Mouse (Mus musculus) intestine, embryonic 14.5 days (tissue): ENCODE results near the gene Ift27. TPM values are rescaled to one million over a fixed set of nuclear protein-coding genes. Genes with fewer than 3 reads are reported as not detected.

ENCODE experiments used
- ATAC-seq: fragments of 200-750 bp; cut with Nextera tagmentation; replicated peaks from 2 replicates; pipeline ENCODE4 v1.8.0; 2017; ENCODE audit warnings: low read depth, moderate number of reproducible peaks, moderate TSS enrichment, moderate library complexity; ENCODE audit not compliant: low FRiP score, low TSS enrichment
- DNase-seq: peaks from one replicate; pipeline ENCODE4 v3.0.0-alpha.2; 2018; ENCODE audit warnings: low spot score
- H3K27ac ChIP-seq: fragments of 300-500 bp; sonication (generic); 2 replicates; pipeline ENCODE4 v1.5.1; 2014; ENCODE audit warnings: low read depth, mild to moderate bottlenecking, control low read depth
- H3K27me3 ChIP-seq: fragments of 300-500 bp; sonication (generic); replicated peaks from 2 replicates; pipeline ENCODE4 v1.6.1; 2014; ENCODE audit warnings: low read length, control low read depth; ENCODE audit not compliant: control insufficient read depth, insufficient read depth
- H3K36me3 ChIP-seq: fragments of 300-500 bp; sonication (generic); 2 replicates; pipeline ENCODE4 v1.6.1; 2014; ENCODE audit warnings: low read length, control low read depth; ENCODE audit not compliant: control insufficient read depth, insufficient read depth
- H3K4me1 ChIP-seq: fragments of 300-500 bp; sonication (generic); replicated peaks from 2 replicates; pipeline ENCODE4 v1.6.1; 2014; ENCODE audit warnings: low read length, control low read depth, mixed read lengths; ENCODE audit not compliant: control insufficient read depth, insufficient read depth
- H3K4me2 ChIP-seq: fragments of 300-500 bp; sonication (generic); 2 replicates; pipeline ENCODE4 v1.6.1; 2014; ENCODE audit warnings: low read length
- H3K4me3 ChIP-seq: fragments of 300-500 bp; sonication (generic); 2 replicates; pipeline ENCODE4 v1.5.1; 2014; ENCODE audit warnings: low read depth, low read length, control low read depth, mixed read lengths
- H3K9ac ChIP-seq: fragments of 300-500 bp; sonication (generic); 2 replicates; pipeline ENCODE4 v1.6.1; 2014; ENCODE audit warnings: mild to moderate bottlenecking, low read length
- H3K9me3 ChIP-seq: fragments of 300-500 bp; sonication (generic); 2 replicates; pipeline ENCODE4 v1.6.1; 2016; ENCODE audit warnings: low read length, control low read depth; ENCODE audit not compliant: control insufficient read depth
- WGBS: fragments of 180-500 bp; shearing (Covaris S2); extraction: QIAGEN DNeasy Blood & Tissue Kit; methylation state at CpG from one replicate; pipeline ENCODE4 v1.1.7; 2014; 5-methylcytosine and 5-hydroxymethylcytosine counted together
- polyA plus RNA-seq: library from polyadenylated mRNA; unstranded; fragments of >200 nt; fragmentation: Nextera tagmentation; extraction: Ambion mirVana; gene quantifications from 2 replicates; pipeline ENCODE4 v1.2.1, GENCODE M21; 2014

Ift27 gene
- polyA plus RNA-seq, 1 experiment from 2014 or later = 83.3 TPM

DNA sequence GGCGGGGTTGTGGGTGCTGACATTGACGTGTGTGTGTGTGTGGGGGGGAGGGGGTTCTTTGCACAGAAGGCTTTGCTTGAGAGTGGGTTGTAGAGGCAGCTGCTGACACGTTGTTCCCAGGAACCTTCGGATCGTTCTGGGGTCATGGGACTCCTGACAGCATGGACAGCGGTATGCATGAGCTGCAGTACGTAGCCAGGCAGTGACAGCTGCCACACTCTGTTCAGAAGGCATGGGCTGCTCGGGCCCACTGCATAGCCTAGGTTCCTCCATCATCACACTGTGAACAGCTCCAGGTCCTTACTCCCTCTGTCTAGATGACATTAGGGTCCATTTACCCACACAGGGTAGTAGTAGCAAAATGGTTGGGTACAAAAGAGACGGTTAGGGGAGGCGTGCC, 3.4 kb upstream of the Ift27 start:
- 53% methylated on average over 10 of the region's 10 CpGs for WGBS
- no peaks in the 10 kb centered on the region for H3K36me3 ChIP-seq
- H3K4me3 ChIP-seq = no peak overlapping the region
- no peak overlapping the region for H3K4me2 ChIP-seq
- no peaks in the 10 kb centered on the region for H3K9me3 ChIP-seq
- DNase-seq = no peak
- no peak overlapping the region for H3K27ac ChIP-seq
- no peak for ATAC-seq
- H3K4me1 ChIP-seq = peaks cover 15% of the 10 kb centered on the region
- H3K9ac ChIP-seq = no peak overlapping the region
- H3K27me3 ChIP-seq = 0 out of 2 replicates have a peak, but pooled peaks cover 2% of the 10 kb centered on the region

DNA sequence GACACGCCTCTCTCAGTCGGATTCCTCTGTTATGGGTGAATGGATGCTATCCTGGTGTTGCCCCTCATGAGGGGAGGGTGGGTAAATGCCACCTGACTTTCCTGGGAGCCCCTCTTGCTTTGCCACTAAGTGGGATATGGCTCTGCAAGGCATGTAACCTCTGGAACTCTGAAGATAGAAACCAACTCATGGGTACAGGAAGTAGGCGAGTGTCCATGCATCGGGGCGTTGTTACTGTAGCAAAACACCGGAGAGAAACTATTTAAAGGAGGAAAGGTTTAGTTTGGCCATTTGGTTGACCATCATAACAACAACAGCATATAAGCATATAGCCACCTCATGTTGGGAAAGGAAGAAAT, 959 bp upstream of the Ift27 start:
- peak overlapping the region; percentile 57; the same call in 1 of the 2 replicates for H3K9ac ChIP-seq
- DNase-seq (no peak), ATAC-seq (no peak)
- H3K9me3 ChIP-seq = no peaks in the 10 kb centered on the region
- peaks cover 15% of the 10 kb centered on the region for H3K4me1 ChIP-seq
- no peaks in the 10 kb centered on the region for H3K27me3 ChIP-seq
- H3K4me2 ChIP-seq = peak overlapping the region; percentile 56
- H3K4me3 ChIP-seq = peak overlapping the region; percentile 37
- WGBS = 81% methylated on average over 6 of the region's 6 CpGs
- H3K27ac ChIP-seq = peak overlapping the region; percentile 57; the same call in 1 of the 2 replicates
- H3K36me3 ChIP-seq = no peaks in the 10 kb centered on the region

- Histone ChIP-seq H3K4me3 (peak overlapping the region; percentile 70), H3K9me3 (no peaks in the 10 kb centered on the region), H3K4me2 (peak overlapping the region; percentile 88), H3K36me3 (no peaks in the 10 kb centered on the region), H3K27ac (0 out of 2 replicates have a peak overlapping the region, but pooled peaks have one; percentile 38), H3K9ac (peak overlapping the region; percentile 64), H3K4me1 (peaks cover 15% of the 10 kb centered on the region), H3K27me3 (no peaks in the 10 kb centered on the region)
- ATAC-seq (no peak; the same call in 1 of the 2 replicates), DNase-seq (no peak)
- WGBS = 25% methylated on average over 26 of the region's 26 CpGs
Measured at GRCm38 (mm10) chr15:78172899-78173817, 749 bp downstream of the Ift27 start.

GRCm38 (mm10) chr15:78172256-78172898, 1.5 kb downstream of the Ift27 start:
- ATAC-seq (no peak), DNase-seq (no peak)
- Histone ChIP-seq H3K4me3 (no peak overlapping the region), H3K27me3 (no peaks in the 10 kb centered on the region), H3K9ac (no peak overlapping the region), H3K4me2 (peak overlapping the region; percentile 88; the same call in 1 of the 2 replicates), H3K4me1 (peaks cover 15% of the 10 kb centered on the region), H3K27ac (no peak overlapping the region), H3K9me3 (no peaks in the 10 kb centered on the region), H3K36me3 (peaks cover 5% of the 10 kb centered on the region; the same call in 1 of the 2 replicates)
- 84% methylated on average over 11 of the region's 11 CpGs for WGBS

- Histone ChIP-seq H3K36me3 (peaks cover 7% of the 10 kb centered on the region; the same call in 1 of the 2 replicates), H3K27me3 (no peaks in the 10 kb centered on the region), H3K9ac (no peak overlapping the region), H3K9me3 (no peaks in the 10 kb centered on the region), H3K4me1 (peaks cover 15% of the 10 kb centered on the region), H3K27ac (no peak overlapping the region), H3K4me3 (no peak overlapping the region), H3K4me2 (no peak overlapping the region)
- 92% methylated on average over 10 of the region's 10 CpGs for WGBS
- no peak for DNase-seq
- no peak for ATAC-seq
Measured at GRCm38 (mm10) chr15:78171651-78172050, 2.3 kb downstream of the Ift27 start.

DNA sequence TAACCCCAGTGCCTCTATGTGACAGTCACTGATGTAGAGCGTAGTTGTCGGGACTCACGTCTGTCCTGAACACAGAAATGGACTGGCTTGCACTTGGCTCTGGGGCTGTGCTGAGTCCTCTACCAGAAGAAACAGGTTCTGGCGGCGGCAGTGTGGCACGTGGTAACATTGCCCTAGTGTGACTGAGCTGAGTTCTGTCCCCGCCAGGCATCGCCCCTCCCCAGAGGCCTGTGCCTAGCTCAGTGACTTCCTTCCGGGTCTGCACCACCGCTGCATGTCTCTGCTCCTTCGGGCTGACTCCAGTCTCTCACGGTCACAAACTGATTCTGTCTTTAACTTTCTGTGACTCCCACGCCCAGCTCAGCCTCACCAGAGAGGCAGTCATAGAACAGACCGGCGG, 3.2 kb downstream of the Ift27 start:
- 96% methylated on average over 15 of the region's 15 CpGs for WGBS
- peaks cover 15% of the 10 kb centered on the region for H3K4me1 ChIP-seq
- no peak overlapping the region for H3K4me3 ChIP-seq
- H3K36me3 ChIP-seq = peaks cover 10% of the 10 kb centered on the region; the same call in 1 of the 2 replicates
- H3K27me3 ChIP-seq = no peaks in the 10 kb centered on the region
- H3K4me2 ChIP-seq = no peak overlapping the region
- H3K9ac ChIP-seq = no peak overlapping the region
- H3K27ac ChIP-seq = no peak overlapping the region
- DNase-seq = no peak
- H3K9me3 ChIP-seq = no peaks in the 10 kb centered on the region
- ATAC-seq = no peak

- Histone ChIP-seq H3K27me3 (no peaks in the 10 kb centered on the region), H3K36me3 (peaks cover 11% of the 10 kb centered on the region; the same call in 1 of the 2 replicates), H3K9ac (no peak overlapping the region), H3K9me3 (no peaks in the 10 kb centered on the region), H3K4me3 (no peak overlapping the region), H3K27ac (no peak overlapping the region), H3K4me2 (no peak overlapping the region), H3K4me1 (peaks cover 10% of the 10 kb centered on the region)
- WGBS = 79% methylated on average over 11 of the region's 11 CpGs
- DNase-seq = no peak
- ATAC-seq = no peak
Measured at GRCm38 (mm10) chr15:78169566-78169965, 4.3 kb downstream of the Ift27 start.

GRCm38 (mm10) chr15:78165292-78165691, 8.6 kb downstream of the Ift27 start:
- DNase-seq = no peak
- ATAC-seq = no peak
- Histone ChIP-seq H3K9ac (no peak overlapping the region), H3K4me1 (no peaks in the 10 kb centered on the region), H3K9me3 (no peaks in the 10 kb centered on the region), H3K4me2 (no peak overlapping the region), H3K27me3 (no peaks in the 10 kb centered on the region), H3K36me3 (peaks cover 17% of the 10 kb centered on the region; the same call in 1 of the 2 replicates), H3K4me3 (no peak overlapping the region), H3K27ac (no peak overlapping the region)
- 88% methylated on average over 4 of the region's 4 CpGs for WGBS
